Mouse (Mus musculus) heart, adult 2 months (tissue): Measurements from ENCODE around the gene Olfr1416.

Source experiments
- CTCF ChIP-seq: fragments of 200-600 bp; IDR thresholded peaks from 2 replicates; pipeline ENCODE4 v1.8.1; 2022; ENCODE audit warnings: antibody characterized with exemption, mild to moderate bottlenecking, moderate library complexity
- EP300 ChIP-seq: fragments of 200-500 bp; IDR thresholded peaks from 2 replicates; pipeline ENCODE4 v1.6.1; 2011; ENCODE audit warnings: low read depth, low read length, control low read depth; ENCODE audit not compliant: insufficient read depth
- POLR2A ChIP-seq: fragments of 200-500 bp; IDR thresholded peaks from 2 replicates; pipeline ENCODE4 v1.6.1; 2011; ENCODE audit warnings: mild to moderate bottlenecking, low read depth, low read length, control low read depth; ENCODE audit not compliant: insufficient read depth

- TF ChIP-seq POLR2A (no peak), CTCF (no peak), EP300 (no peak)
Observed at GRCm38 (mm10) chr1:92519046-92519445, 34.1 kb upstream of the Olfr1416 start.
